Mouse (Mus musculus) G1E (cell line): ENCODE data around the gene Cubn. TPM values are rescaled to one million over a fixed set of nuclear protein-coding genes. Genes with fewer than 3 reads are reported as not detected.

Source experiments
- ATAC-seq: 2 replicates; pipeline ENCODE4 v1.8.0; 2016; ENCODE audit warnings: mild to moderate bottlenecking; ENCODE audit not compliant: insufficient number of reproducible peaks, poor library complexity, low FRiP score, severe bottlenecking; ENCODE audit errors: extremely low read depth
- DNase-seq: peaks from one replicate; pipeline ENCODE4 v3.0.0; 2012; ENCODE audit warnings: low spot score
- H3K27me3 ChIP-seq: 2 replicates; pipeline ENCODE4 v1.6.1; 2012; ENCODE audit warnings: mild to moderate bottlenecking, low read length, inconsistent platforms; ENCODE audit not compliant: insufficient read depth
- H3K36me3 ChIP-seq: replicated peaks from 2 replicates; pipeline ENCODE3; 2012; ENCODE audit warnings: mild to moderate bottlenecking, inconsistent platforms
- H3K4me1 ChIP-seq: 2 replicates; pipeline ENCODE4 v1.6.1; 2012; ENCODE audit warnings: low read depth, low read length, inconsistent platforms, mixed read lengths; ENCODE audit not compliant: insufficient read depth
- H3K4me3 ChIP-seq: 2 replicates; pipeline ENCODE4 v1.5.1; 2012; ENCODE audit warnings: low read depth, mild to moderate bottlenecking, inconsistent platforms, low read length, moderate library complexity, mixed read lengths
- H3K9me3 ChIP-seq: replicated peaks from 2 replicates; pipeline ENCODE4 v1.6.1; 2012; ENCODE audit warnings: inconsistent platforms
- CTCF ChIP-seq: IDR thresholded peaks from 2 replicates; pipeline ENCODE4 v1.5.1; 2012; ENCODE audit warnings: low read depth, low read length, inconsistent platforms, mixed read lengths
- GATA1 ChIP-seq: IDR thresholded peaks from 2 replicates; pipeline ENCODE4 v1.6.1; 2012; ENCODE audit warnings: borderline replicate concordance, low read length, inconsistent platforms, mixed read lengths
- GATA2 ChIP-seq: IDR thresholded peaks from 2 replicates; pipeline ENCODE4 v1.6.1; 2012; ENCODE audit warnings: low read depth, low read length, inconsistent platforms, borderline replicate concordance
- POLR2AphosphoS5 ChIP-seq: IDR thresholded peaks from 2 replicates; pipeline ENCODE4 v1.6.1; 2012; ENCODE audit warnings: low read depth, low read length, inconsistent platforms; ENCODE audit not compliant: insufficient replicate concordance
- TAL1 ChIP-seq: conservative IDR thresholded peaks from 2 replicates; pipeline ENCODE4 v1.6.1; 2012; ENCODE audit warnings: low read depth, low read length, inconsistent platforms, mixed read lengths
- polyA plus RNA-seq: library from polyadenylated mRNA; stranded (reverse); fragments of >175 nt; gene quantifications from 2 replicates; pipeline ENCODE4 v1.2.3, GENCODE M21; 2012
- total RNA-seq, 2 experiments: library from RNA; stranded (forward) in 1 of 2; stranded (reverse) in 1 of 2; fragments of 200-1000 nt in 1 of 2; fragments of >200 nt in 1 of 2; fragmentation: Nextera tagmentation in 1 of 2; gene quantifications; 2 replicates each; pipeline ENCODE4 v1.2.3; 2014 to 2017

Gene Cubn
- total and polyA plus RNA-seq, 3 experiments = 0.16 TPM; not detected in 2

DNA sequence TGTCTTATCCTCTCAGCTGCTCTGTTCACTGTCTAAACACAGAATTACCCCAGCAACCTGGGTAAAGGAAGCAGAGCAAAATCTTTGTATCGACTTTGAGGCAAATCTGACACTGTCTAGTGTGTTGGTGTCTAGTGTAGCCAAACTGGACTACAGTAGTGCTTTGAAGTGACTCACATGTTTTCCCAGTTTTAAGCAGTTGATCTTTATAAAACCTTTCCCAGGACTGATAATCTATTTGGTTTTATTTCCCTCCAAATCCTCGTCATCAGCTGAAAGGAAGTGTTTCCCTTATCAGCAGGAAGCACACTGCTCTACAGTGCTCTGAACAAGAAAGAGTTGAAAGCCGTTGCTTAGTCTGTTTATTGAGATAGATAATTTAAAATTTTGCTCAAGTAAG, 100.6 kb downstream of the Cubn start:
- DNase-seq = peak; percentile 40
- no peaks in the 10 kb centered on the region for H3K9me3 ChIP-seq
- TF ChIP-seq GATA2 (no peak), TAL1 (peak; percentile 81), POLR2AphosphoS5 (no peak), CTCF (no peak), GATA1 (no peak)
- no peaks in the 10 kb centered on the region for H3K36me3 ChIP-seq
- H3K4me1 ChIP-seq = peaks cover 65% of the 10 kb centered on the region
- ATAC-seq = peak; percentile 93
- H3K27me3 ChIP-seq = no peaks in the 10 kb centered on the region
- no peak overlapping the region; the same call in 1 of the 2 replicates for H3K4me3 ChIP-seq

DNA sequence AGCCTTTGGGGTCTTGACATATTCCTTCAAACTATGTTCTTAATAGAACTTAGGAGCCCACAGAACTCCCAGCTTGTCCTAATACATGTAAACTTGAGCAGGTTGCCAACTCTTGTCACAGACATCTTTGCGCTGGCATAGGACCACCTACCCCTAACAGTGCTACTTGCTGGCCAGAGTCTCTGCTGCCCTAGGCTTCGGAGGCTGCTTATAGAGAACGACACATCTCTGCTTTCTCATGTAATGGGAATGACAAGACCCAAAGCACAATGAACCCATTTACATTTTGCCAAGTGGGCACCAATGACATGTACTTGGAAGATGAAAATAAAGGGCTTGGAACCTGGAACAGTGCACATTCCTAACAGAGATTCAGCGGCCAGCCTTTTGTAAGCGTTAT, 105.0 kb downstream of the Cubn start:
- no peak for TF ChIP-seq POLR2AphosphoS5
- H3K9me3 ChIP-seq = no peaks in the 10 kb centered on the region
- DNase-seq (no peak), ATAC-seq (no peak)
- H3K4me3 ChIP-seq = no peak overlapping the region
- H3K27me3 ChIP-seq = no peaks in the 10 kb centered on the region
- H3K36me3 ChIP-seq = no peaks in the 10 kb centered on the region
- peaks cover 65% of the 10 kb centered on the region for H3K4me1 ChIP-seq

DNA sequence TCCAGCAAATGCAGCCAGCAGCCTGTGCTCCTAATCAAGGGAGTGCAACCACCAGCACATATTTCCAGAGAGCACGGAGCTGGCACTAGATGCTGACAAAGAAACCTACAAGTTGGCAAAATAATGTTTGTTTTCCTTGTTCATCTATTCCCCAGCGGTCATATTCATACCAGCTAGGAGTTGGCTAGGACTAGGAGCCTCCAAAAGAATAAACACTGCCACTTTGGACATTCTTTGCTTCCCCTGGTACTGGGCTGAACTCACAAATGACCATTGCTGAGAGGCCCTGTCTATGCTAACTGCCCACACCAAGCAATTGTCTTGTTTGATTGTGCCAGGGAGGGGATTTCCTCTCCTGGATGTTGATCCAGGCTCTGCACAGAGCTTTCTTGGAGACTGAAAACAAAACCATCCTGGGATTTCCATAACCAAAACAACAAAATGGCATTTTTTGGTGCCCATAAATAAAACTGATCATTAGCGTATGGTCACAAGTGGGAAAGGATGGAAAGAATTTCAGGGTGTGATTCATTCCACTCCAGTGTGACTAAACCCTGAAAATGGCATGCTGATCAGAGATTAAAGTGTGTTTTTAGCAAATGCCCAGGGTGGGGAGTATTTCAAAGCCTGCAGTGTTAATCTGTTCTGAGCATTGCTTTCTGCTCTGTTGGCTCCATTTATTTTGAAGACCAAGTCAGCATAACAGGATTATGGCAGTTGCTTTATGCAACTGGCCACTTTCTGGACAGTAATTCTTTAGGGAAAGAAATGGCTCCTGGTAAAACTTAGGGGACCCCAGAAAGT, 105.9 kb downstream of the Cubn start:
- no peak overlapping the region; the same call in 1 of the 2 replicates for H3K4me3 ChIP-seq
- no peak for ATAC-seq

DNA sequence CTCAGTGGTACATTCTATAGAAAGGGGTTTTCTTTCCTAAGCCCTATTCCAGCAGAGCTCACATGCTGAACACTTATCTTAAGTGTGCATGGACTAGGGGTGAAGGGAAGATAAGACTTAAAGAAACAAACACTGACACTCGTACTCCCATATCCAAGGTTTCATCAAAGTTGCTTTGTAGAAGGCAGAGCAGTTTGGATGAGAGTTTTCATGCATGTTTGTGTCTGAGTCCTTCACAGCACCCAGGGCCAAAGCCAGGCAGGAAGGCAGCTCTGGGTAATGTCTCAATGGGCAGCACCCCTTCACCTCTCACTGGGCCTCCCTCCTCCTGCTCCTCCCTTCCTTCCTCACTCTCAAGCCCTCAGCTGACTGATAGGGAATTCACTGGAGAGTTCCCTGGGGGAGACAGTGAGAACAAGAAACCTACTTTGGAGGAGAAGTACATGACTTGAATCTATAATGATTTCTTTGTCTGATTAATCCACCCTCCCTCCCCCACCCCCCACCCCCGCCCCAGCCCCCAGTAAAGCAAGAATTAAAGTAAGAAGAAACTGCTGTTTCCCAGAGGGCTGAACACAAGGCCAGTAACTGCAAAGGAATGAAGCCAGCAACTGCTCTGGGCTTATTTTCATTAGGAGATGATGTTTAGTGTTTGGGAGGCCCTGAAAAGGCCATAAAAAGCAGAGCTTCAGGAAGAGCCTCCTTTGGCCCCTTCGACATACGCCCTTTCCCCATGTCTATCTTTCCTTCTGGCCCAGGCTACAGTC, 106.7 kb downstream of the Cubn start:
- H3K9me3 ChIP-seq = no peaks in the 10 kb centered on the region
- H3K4me3 ChIP-seq = peak overlapping the region; percentile 52; the same call in 1 of the 2 replicates
- no peaks in the 10 kb centered on the region for H3K27me3 ChIP-seq
- H3K4me1 ChIP-seq = peaks cover 58% of the 10 kb centered on the region
- no peak for TF ChIP-seq POLR2AphosphoS5
- no peak for TF ChIP-seq GATA2
- no peak for TF ChIP-seq CTCF
- TF ChIP-seq TAL1 = peak; percentile 90
- DNase-seq = peak; percentile 29
- ATAC-seq = peak; percentile 91
- H3K36me3 ChIP-seq = no peaks in the 10 kb centered on the region

More for the DNA sequence above, 105.9 kb downstream of the Cubn start:
- peaks cover 59% of the 10 kb centered on the region for H3K4me1 ChIP-seq
- H3K36me3 ChIP-seq = no peaks in the 10 kb centered on the region
- H3K27me3 ChIP-seq = no peaks in the 10 kb centered on the region
- H3K9me3 ChIP-seq = no peaks in the 10 kb centered on the region
- DNase-seq = no peak
- TF ChIP-seq GATA1 (no peak), TAL1 (no peak), POLR2AphosphoS5 (no peak), CTCF (no peak), GATA2 (no peak)

DNA sequence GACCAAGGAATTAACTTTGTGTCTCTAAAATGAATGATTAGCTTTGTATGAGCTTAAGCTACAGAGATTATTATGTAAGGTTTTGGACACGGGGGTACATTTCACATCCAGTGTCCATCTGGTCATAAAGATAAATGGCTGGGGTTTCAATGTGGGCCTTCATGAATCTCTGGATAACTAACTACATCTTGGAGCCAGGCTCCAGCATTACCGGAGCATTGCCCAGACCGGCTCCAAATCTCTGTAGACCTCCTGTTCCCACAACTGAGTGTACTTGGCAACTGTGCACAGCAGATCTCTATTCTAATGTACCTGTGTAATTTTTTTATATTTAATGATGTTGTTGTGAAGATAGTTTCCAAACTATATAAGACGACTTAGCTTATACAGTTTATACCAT, 115.4 kb downstream of the Cubn start:
- DNase-seq (no peak), ATAC-seq (no peak)

DNA sequence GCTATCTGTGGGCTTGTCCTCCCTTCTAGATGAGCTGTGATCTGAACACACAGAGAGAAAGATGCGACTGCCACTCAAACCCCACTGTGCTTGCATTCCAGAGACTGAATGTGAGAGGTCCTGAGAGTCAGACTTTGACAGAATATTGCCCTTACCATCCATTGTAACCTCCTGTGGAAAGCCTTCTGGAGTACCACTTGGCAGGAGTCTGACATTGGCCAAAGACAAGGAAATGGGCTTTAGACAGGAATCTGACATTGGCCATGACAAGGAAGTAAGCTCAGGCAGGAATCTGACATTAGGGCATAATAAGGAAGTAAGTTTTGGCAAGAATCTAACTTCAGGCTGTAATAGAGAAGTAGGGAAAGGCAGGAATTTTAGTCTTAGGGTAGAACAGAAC, 118.3 kb downstream of the Cubn start:
- TF ChIP-seq GATA2 (no peak), CTCF (no peak), GATA1 (no peak), POLR2AphosphoS5 (no peak), TAL1 (no peak)
- ATAC-seq (no peak), DNase-seq (no peak)
- H3K9me3 ChIP-seq = no peaks in the 10 kb centered on the region
- no peaks in the 10 kb centered on the region for H3K36me3 ChIP-seq
- no peaks in the 10 kb centered on the region for H3K27me3 ChIP-seq
- H3K4me3 ChIP-seq = no peak overlapping the region
- H3K4me1 ChIP-seq = peaks cover 22% of the 10 kb centered on the region

More for the DNA sequence above, 115.4 kb downstream of the Cubn start:
- peaks cover 31% of the 10 kb centered on the region for H3K4me1 ChIP-seq
- no peaks in the 10 kb centered on the region for H3K27me3 ChIP-seq
- H3K9me3 ChIP-seq = no peaks in the 10 kb centered on the region
- TF ChIP-seq CTCF (no peak), GATA1 (no peak), POLR2AphosphoS5 (no peak), GATA2 (no peak), TAL1 (no peak)
- H3K4me3 ChIP-seq = no peak overlapping the region
- no peaks in the 10 kb centered on the region for H3K36me3 ChIP-seq
